Mouse (Mus musculus): Measurements from ENCODE around the gene Ciita. TPM values are rescaled to one million over a fixed set of nuclear protein-coding genes. Genes with fewer than 3 reads are reported as not detected.

The Ciita gene
- polyA plus RNA-seq, 1 experiment from 2014 or later = 0.18 TPM

- H3K4me1 ChIP-seq (ENCODE audit: control insufficient read depth, low read depth, low read length) = peaks cover 22% of the 10 kb centered on the region
- under 1% methylated on average over 58 of the region's 58 CpGs for WGBS (ENCODE audit: insufficient replicate concordance)
- 0 out of 2 replicates have a peak within 1 kb of the TSS, but pooled peaks have one; percentile 31 for H3K27ac ChIP-seq (ENCODE audit: low read length)
- no peaks in the 10 kb centered on the region for H3K9me3 ChIP-seq (replicated peaks; ENCODE audit: control insufficient read depth, low read length)
- no peaks in the 10 kb centered on the region for H3K36me3 ChIP-seq (ENCODE audit: control insufficient read depth, insufficient read depth)
- H3K4me2 ChIP-seq (ENCODE audit: low read depth, low read length) = peak within 1 kb of the TSS; percentile 90
- no peaks in the 10 kb centered on the region for H3K27me3 ChIP-seq (ENCODE audit: control insufficient read depth, insufficient read depth, low read depth, low read length)
- peak within 1 kb of the TSS; percentile 96 for H3K4me3 ChIP-seq (ENCODE audit: low read depth, low read length)
- ATAC-seq (ENCODE audit: low read depth) = peak; percentile 86
- H3K9ac ChIP-seq (ENCODE audit: low read depth, low read length) = peak within 1 kb of the TSS; percentile 89
Observed at GRCm38 (mm10) chr16:10544995-10545622, 65.2 kb downstream of the Ciita start, which contains the start of gene Clec16a. TSS of gene Clec16a (plus strand) at chr16:10545339.

GRCm38 (mm10) chr16:10546865-10547264 is 67.0 kb downstream of the Ciita start:
- Histone ChIP-seq H3K4me3 (ENCODE audit: low read depth, low read length) (no peak overlapping the region), H3K9me3 (replicated peaks; ENCODE audit: control insufficient read depth, low read length) (no peaks in the 10 kb centered on the region), H3K4me1 (ENCODE audit: control insufficient read depth, low read depth, low read length) (peaks cover 16% of the 10 kb centered on the region), H3K4me2 (ENCODE audit: low read depth, low read length) (no peak overlapping the region), H3K27ac (ENCODE audit: low read length) (no peak overlapping the region), H3K9ac (ENCODE audit: low read depth, low read length) (no peak overlapping the region), H3K27me3 (ENCODE audit: control insufficient read depth, insufficient read depth, low read depth, low read length) (no peaks in the 10 kb centered on the region), H3K36me3 (ENCODE audit: control insufficient read depth, insufficient read depth) (no peaks in the 10 kb centered on the region)
- WGBS (ENCODE audit: insufficient replicate concordance) = 55% methylated on average over 3 of the region's 3 CpGs
- ATAC-seq (ENCODE audit: low read depth) = no peak

DNA sequence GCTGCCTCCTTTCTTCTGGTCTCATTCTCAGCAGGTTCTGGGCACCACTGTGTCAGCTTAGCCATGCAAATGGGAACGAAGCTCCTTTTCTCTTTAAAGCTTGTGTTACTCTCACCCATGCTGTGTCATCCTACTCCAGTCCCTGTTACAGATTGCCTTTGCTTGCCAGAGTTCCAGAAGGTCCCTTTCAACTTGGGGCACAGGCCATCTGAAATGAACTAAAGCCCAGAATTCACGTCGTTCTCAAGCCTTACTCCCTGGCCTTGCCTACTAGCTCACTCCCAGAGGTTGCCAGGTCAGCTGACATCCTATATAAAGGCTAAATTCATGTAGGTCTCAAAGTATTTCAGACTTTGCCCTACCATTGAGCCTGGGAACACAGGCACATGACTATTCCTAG is 69.1 kb downstream of the Ciita start:
- no peak for ATAC-seq (ENCODE audit: low read depth)
- WGBS (ENCODE audit: insufficient replicate concordance) = 60% methylated on average over 3 of the region's 3 CpGs
- Histone ChIP-seq H3K4me1 (ENCODE audit: control insufficient read depth, low read depth, low read length) (peaks cover 9% of the 10 kb centered on the region), H3K27ac (ENCODE audit: low read length) (no peak overlapping the region), H3K9ac (ENCODE audit: low read depth, low read length) (no peak overlapping the region), H3K9me3 (replicated peaks; ENCODE audit: control insufficient read depth, low read length) (no peaks in the 10 kb centered on the region), H3K36me3 (ENCODE audit: control insufficient read depth, insufficient read depth) (no peaks in the 10 kb centered on the region), H3K4me3 (ENCODE audit: low read depth, low read length) (no peak overlapping the region), H3K4me2 (ENCODE audit: low read depth, low read length) (no peak overlapping the region), H3K27me3 (ENCODE audit: control insufficient read depth, insufficient read depth, low read depth, low read length) (no peaks in the 10 kb centered on the region)

GRCm38 (mm10) chr16:10549600-10549999 is 69.7 kb downstream of the Ciita start:
- Histone ChIP-seq H3K9ac (ENCODE audit: low read depth, low read length) (no peak overlapping the region), H3K27ac (ENCODE audit: low read length) (no peak overlapping the region), H3K9me3 (replicated peaks; ENCODE audit: control insufficient read depth, low read length) (no peaks in the 10 kb centered on the region), H3K4me3 (ENCODE audit: low read depth, low read length) (no peak overlapping the region), H3K27me3 (ENCODE audit: control insufficient read depth, insufficient read depth, low read depth, low read length) (no peaks in the 10 kb centered on the region), H3K4me1 (ENCODE audit: control insufficient read depth, low read depth, low read length) (peaks cover 9% of the 10 kb centered on the region), H3K36me3 (ENCODE audit: control insufficient read depth, insufficient read depth) (no peaks in the 10 kb centered on the region), H3K4me2 (ENCODE audit: low read depth, low read length) (no peak overlapping the region)
- WGBS (ENCODE audit: insufficient replicate concordance) = 55% methylated on average over 2 of the region's 2 CpGs
- ATAC-seq (ENCODE audit: low read depth) = no peak

DNA sequence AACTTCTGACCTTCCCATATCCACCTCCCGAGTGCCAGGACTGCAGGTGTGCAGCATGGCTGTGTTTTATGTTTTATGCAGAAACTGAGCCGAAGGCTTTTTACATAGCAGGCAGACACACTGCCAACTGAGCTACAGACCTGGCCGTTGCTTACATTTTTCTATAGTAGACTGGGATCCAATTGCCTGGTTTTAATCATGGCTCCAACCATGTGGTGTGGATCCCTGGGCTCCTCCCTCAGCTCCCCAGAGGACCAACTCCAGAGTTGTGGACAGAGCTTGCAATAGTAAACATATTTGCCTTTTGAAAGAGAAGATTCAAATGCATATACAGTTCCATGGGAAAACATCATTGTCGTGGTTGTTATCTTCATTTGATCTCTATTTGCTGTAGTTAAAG is 71.7 kb downstream of the Ciita start:
- Histone ChIP-seq H3K9ac (ENCODE audit: low read depth, low read length) (no peak overlapping the region), H3K27ac (ENCODE audit: low read length) (no peak overlapping the region), H3K4me3 (ENCODE audit: low read depth, low read length) (no peak overlapping the region), H3K36me3 (ENCODE audit: control insufficient read depth, insufficient read depth) (no peaks in the 10 kb centered on the region), H3K27me3 (ENCODE audit: control insufficient read depth, insufficient read depth, low read depth, low read length) (no peaks in the 10 kb centered on the region), H3K9me3 (replicated peaks; ENCODE audit: control insufficient read depth, low read length) (no peaks in the 10 kb centered on the region), H3K4me1 (ENCODE audit: control insufficient read depth, low read depth, low read length) (peaks cover 3% of the 10 kb centered on the region), H3K4me2 (ENCODE audit: low read depth, low read length) (no peak overlapping the region)
- WGBS (ENCODE audit: insufficient replicate concordance) = 58% methylated on average over 4 of the region's 4 CpGs
- ATAC-seq (ENCODE audit: low read depth) = no peak

DNA sequence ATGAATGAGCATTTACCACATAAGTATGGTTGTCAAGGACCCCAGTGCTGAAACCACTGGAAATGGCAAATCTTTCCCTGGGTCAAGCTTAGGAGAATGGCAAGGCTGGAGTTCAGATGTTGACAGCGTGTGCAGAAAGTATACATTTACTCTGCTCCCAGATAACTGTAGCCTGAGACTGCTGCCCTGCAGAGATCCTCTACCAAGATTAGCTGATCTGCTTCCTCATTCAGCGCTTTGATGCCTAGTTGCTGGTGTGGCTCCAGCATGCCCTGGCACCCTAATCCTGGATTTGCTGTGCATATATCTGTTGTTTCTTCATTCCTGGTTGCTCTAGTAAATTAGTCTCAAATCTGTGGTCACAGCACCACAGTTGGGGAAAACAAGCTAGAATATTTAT is 74.0 kb downstream of the Ciita start:
- no peaks in the 10 kb centered on the region for H3K4me1 ChIP-seq (ENCODE audit: control insufficient read depth, low read depth, low read length)
- H3K9me3 ChIP-seq (replicated peaks; ENCODE audit: control insufficient read depth, low read length) = no peaks in the 10 kb centered on the region
- WGBS (ENCODE audit: insufficient replicate concordance) = 20% methylated on average over 2 of the region's 2 CpGs
- no peak overlapping the region for H3K4me2 ChIP-seq (ENCODE audit: low read depth, low read length)
- no peak overlapping the region for H3K4me3 ChIP-seq (ENCODE audit: low read depth, low read length)
- no peaks in the 10 kb centered on the region for H3K27me3 ChIP-seq (ENCODE audit: control insufficient read depth, insufficient read depth, low read depth, low read length)
- H3K36me3 ChIP-seq (ENCODE audit: control insufficient read depth, insufficient read depth) = no peaks in the 10 kb centered on the region
- H3K27ac ChIP-seq (ENCODE audit: low read length) = no peak overlapping the region
- no peak overlapping the region for H3K9ac ChIP-seq (ENCODE audit: low read depth, low read length)
- no peak for ATAC-seq (ENCODE audit: low read depth)

GRCm38 (mm10) chr16:10559991-10560390 is 80.1 kb downstream of the Ciita start:
- Histone ChIP-seq H3K4me1 (ENCODE audit: control insufficient read depth, low read depth, low read length) (no peaks in the 10 kb centered on the region), H3K27ac (ENCODE audit: low read length) (no peak overlapping the region), H3K4me2 (ENCODE audit: low read depth, low read length) (no peak overlapping the region), H3K36me3 (ENCODE audit: control insufficient read depth, insufficient read depth) (peaks cover 3% of the 10 kb centered on the region; the same call in 1 of the 2 replicates), H3K4me3 (ENCODE audit: low read depth, low read length) (no peak overlapping the region), H3K9ac (ENCODE audit: low read depth, low read length) (no peak overlapping the region), H3K9me3 (replicated peaks; ENCODE audit: control insufficient read depth, low read length) (no peaks in the 10 kb centered on the region), H3K27me3 (ENCODE audit: control insufficient read depth, insufficient read depth, low read depth, low read length) (no peaks in the 10 kb centered on the region)
- ATAC-seq (ENCODE audit: low read depth) = no peak
- 73% methylated on average over 8 of the region's 8 CpGs for WGBS (ENCODE audit: insufficient replicate concordance)

GRCm38 (mm10) chr16:10565278-10565885 is 85.5 kb downstream of the Ciita start:
- Histone ChIP-seq H3K4me1 (ENCODE audit: control insufficient read depth, low read depth, low read length) (no peaks in the 10 kb centered on the region), H3K4me3 (ENCODE audit: low read depth, low read length) (no peak overlapping the region), H3K36me3 (ENCODE audit: control insufficient read depth, insufficient read depth) (peaks cover 3% of the 10 kb centered on the region), H3K4me2 (ENCODE audit: low read depth, low read length) (no peak overlapping the region), H3K9ac (ENCODE audit: low read depth, low read length) (no peak overlapping the region), H3K27ac (ENCODE audit: low read length) (no peak overlapping the region), H3K9me3 (replicated peaks; ENCODE audit: control insufficient read depth, low read length) (no peaks in the 10 kb centered on the region), H3K27me3 (ENCODE audit: control insufficient read depth, insufficient read depth, low read depth, low read length) (no peaks in the 10 kb centered on the region)
- peak; percentile 67 for ATAC-seq (ENCODE audit: low read depth)
- 25% methylated on average over 4 of the region's 4 CpGs for WGBS (ENCODE audit: insufficient replicate concordance)

DNA sequence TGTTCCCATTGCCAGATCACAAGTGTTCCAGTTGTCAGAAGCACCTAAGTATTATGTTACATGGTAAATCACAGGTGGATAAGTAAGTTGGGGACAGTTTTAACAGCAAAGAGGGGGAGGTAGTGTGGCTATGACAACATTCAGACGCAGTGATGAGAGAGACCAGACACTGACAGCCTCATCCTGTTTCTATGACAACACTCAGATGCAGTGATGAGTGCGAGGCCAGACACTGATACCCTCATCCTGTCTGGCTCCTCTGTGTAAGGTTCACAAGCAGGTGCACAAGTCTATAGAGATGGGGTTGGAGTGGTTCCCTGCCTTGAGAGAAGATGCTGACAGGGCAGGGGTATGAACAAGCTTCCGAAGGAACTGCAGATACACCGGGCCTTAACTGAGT is 87.3 kb downstream of the Ciita start:
- ATAC-seq (ENCODE audit: low read depth) = no peak
- Histone ChIP-seq H3K9ac (ENCODE audit: low read depth, low read length) (no peak overlapping the region), H3K4me3 (ENCODE audit: low read depth, low read length) (no peak overlapping the region), H3K9me3 (replicated peaks; ENCODE audit: control insufficient read depth, low read length) (no peaks in the 10 kb centered on the region), H3K4me2 (ENCODE audit: low read depth, low read length) (no peak overlapping the region), H3K4me1 (ENCODE audit: control insufficient read depth, low read depth, low read length) (no peaks in the 10 kb centered on the region), H3K27ac (ENCODE audit: low read length) (no peak overlapping the region), H3K36me3 (ENCODE audit: control insufficient read depth, insufficient read depth) (peaks cover 3% of the 10 kb centered on the region), H3K27me3 (ENCODE audit: control insufficient read depth, insufficient read depth, low read depth, low read length) (no peaks in the 10 kb centered on the region)
- WGBS (ENCODE audit: insufficient replicate concordance) = 84% methylated on average over 4 of the region's 4 CpGs
